Mouse (Mus musculus) spleen, adult 18-20 months (tissue): Measurements from ENCODE around the gene Uckl1.

ENCODE experiments used
- DNase-seq, 2 experiments: peaks; one replicate each; pipeline ENCODE4 v3.0.0; 2022; ENCODE audit warnings: mixed read lengths in 2 of 2

Uckl1 gene

GRCm38 (mm10) chr2:181589011-181589731 is 4.5 kb upstream of the Uckl1 start:
- no peak for DNase-seq

- DNase-seq, result no peak
Observed at GRCm38 (mm10) chr2:181588229-181588780, 3.6 kb upstream of the Uckl1 start.

GRCm38 (mm10) chr2:181587796-181588195 is 3.1 kb upstream of the Uckl1 start:
- DNase-seq, result no peak

GRCm38 (mm10) chr2:181586124-181586523 is 1.4 kb upstream of the Uckl1 start:
- DNase-seq, result no peak

- DNase-seq, result no peak
Observed at GRCm38 (mm10) chr2:181585506-181585905, 814 bp upstream of the Uckl1 start.

- no peak for DNase-seq
Observed at GRCm38 (mm10) chr2:181583460-181584257, 1.0 kb downstream of the Uckl1 start.

- no peak for DNase-seq
Observed at GRCm38 (mm10) chr2:181582939-181583338, 1.8 kb downstream of the Uckl1 start.

- peak in 1 of 2 experiments; percentile 1 for DNase-seq
Observed at GRCm38 (mm10) chr2:181582358-181582757, 2.3 kb downstream of the Uckl1 start.

GRCm38 (mm10) chr2:181581402-181582120 is 3.1 kb downstream of the Uckl1 start:
- DNase-seq, result peak; percentile 74 to 86

GRCm38 (mm10) chr2:181581016-181581401 is 3.7 kb downstream of the Uckl1 start:
- peak; percentile 66 to 77 for DNase-seq

GRCm38 (mm10) chr2:181580131-181580772 is 4.4 kb downstream of the Uckl1 start:
- no peak for DNase-seq

GRCm38 (mm10) chr2:181579681-181580080 is 5.0 kb downstream of the Uckl1 start:
- no peak for DNase-seq

GRCm38 (mm10) chr2:181578790-181579618 is 5.7 kb downstream of the Uckl1 start:
- DNase-seq, result no peak

GRCm38 (mm10) chr2:181577981-181578581 is 6.6 kb downstream of the Uckl1 start:
- DNase-seq, result no peak

- no peak for DNase-seq
Observed at GRCm38 (mm10) chr2:181577126-181577525, 7.6 kb downstream of the Uckl1 start.

- no peak for DNase-seq
Observed at GRCm38 (mm10) chr2:181576613-181577012, 8.1 kb downstream of the Uckl1 start.

GRCm38 (mm10) chr2:181574921-181575545 is 9.7 kb downstream of the Uckl1 start:
- no peak for DNase-seq

- DNase-seq, result no peak
Observed at GRCm38 (mm10) chr2:181573961-181574360, 10.7 kb downstream of the Uckl1 start.

GRCm38 (mm10) chr2:181572921-181573920 is 11.5 kb downstream of the Uckl1 start:
- DNase-seq, result no peak
